ENCODE assay signal across 13 mouse cellular contexts in the genomic region with DNA sequence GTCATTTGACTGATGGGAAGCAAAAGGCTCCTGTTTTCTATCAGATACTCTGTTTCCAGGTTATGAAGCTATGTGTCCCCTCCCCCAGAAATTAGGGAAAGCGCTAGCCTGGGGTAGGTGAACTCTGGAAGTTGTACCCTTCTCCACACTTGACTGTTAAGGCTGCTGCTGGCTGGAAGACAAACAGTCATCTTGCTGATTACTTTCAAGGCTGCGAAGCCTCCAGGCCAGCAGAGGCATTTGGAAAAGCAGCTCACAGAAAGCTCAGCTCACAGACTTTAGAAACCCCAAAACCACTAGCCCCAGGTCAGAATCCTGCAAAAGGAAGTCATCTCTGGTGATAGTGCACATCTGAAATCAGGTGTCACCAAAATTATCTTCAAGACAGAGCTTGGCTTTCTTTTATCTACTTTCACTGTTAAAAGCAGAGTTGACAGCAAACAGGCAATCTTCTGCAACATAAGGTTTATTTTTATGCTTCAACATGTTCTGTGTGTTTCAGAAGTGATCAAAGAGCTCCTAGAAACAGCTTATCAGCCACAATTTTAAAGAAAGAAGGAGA. TPM values are rescaled to one million over a fixed set of nuclear protein-coding genes. Genes with fewer than 3 reads are reported as not detected.
DNase-seq lines count a peak whose midpoint lies in the region; ATAC-seq and TF ChIP-seq lines count a peak whose summit lies in the region.
"Had no signal": no experiment of that assay in that cellular context is flagged by ENCODE, and none has a peak within 500 bp of the region (broad histone marks: within the 10 kb centered on the region; RNA-seq: fewer than 3 reads in every experiment).

No protein-coding gene starts in this region.

- 92% methylated on average over 2 of the region's 2 CpGs for WGBS in forebrain, postnatal 0 days
- 91% methylated on average over 2 of the region's 2 CpGs for WGBS in forebrain, embryonic 16.5 days
- 88% methylated on average over 2 of the region's 2 CpGs for WGBS in neural tube, embryonic 15.5 days

- no peak for DNase-seq in forebrain, postnatal 0 days
- DNase-seq in layer of hippocampus, adult 2 months (ENCODE audit: low spot score in 2 of 2) = no peak
- DNase-seq in layer of hippocampus, adult 8-10 months (ENCODE audit: low spot score in 2 of 2) = no peak
- DNase-seq in ovary, postnatal 36 days (ENCODE audit: low spot score) = peak; percentile 23
- no peak for DNase-seq in ovary, postnatal 10 days (ENCODE audit: low spot score)
- DNase-seq: cerebellum, adult 11 months; kidney, adult 8-10 months; layer of hippocampus, adult 9-11 months; lung, postnatal 14 days had no signal

- 0 out of 2 replicates have a peak overlapping the region, but pooled peaks have one; percentile 1 for H3K9ac ChIP-seq in forebrain, postnatal 0 days
- H3K9ac ChIP-seq in forebrain, embryonic 16.5 days (replicated peaks; ENCODE audit: low read depth, low read length) = no peak overlapping the region
- H3K9ac ChIP-seq in neural tube, embryonic 15.5 days (replicated peaks) = peak overlapping the region; percentile 95; the same call in 1 of the 2 replicates

- peaks cover 4% of the 10 kb centered on the region for H3K36me3 ChIP-seq in forebrain, postnatal 0 days (ENCODE audit: insufficient read depth)
- H3K36me3 ChIP-seq in forebrain, embryonic 16.5 days (ENCODE audit: control insufficient read depth, insufficient read depth) = peaks cover 2% of the 10 kb centered on the region; the same call in 1 of the 2 replicates
- no peaks in the 10 kb centered on the region for H3K36me3 ChIP-seq in neural tube, embryonic 15.5 days

- H3K27me3 ChIP-seq in forebrain, postnatal 0 days (ENCODE audit: insufficient read depth, low read length) = no peaks in the 10 kb centered on the region
- H3K27me3 ChIP-seq in forebrain, embryonic 16.5 days (replicated peaks; ENCODE audit: control insufficient read depth, insufficient read depth, low read length) = no peaks in the 10 kb centered on the region
- H3K27me3 ChIP-seq in neural tube, embryonic 15.5 days (replicated peaks) = no peaks in the 10 kb centered on the region
- H3K27me3 ChIP-seq: Patski had no signal

- H3K4me2 ChIP-seq in forebrain, postnatal 0 days (ENCODE audit: low read depth) = 0 out of 2 replicates have a peak overlapping the region, but pooled peaks have one; percentile 75
- no peak overlapping the region for H3K4me2 ChIP-seq in forebrain, embryonic 16.5 days (ENCODE audit: low read length)
- no peak overlapping the region for H3K4me2 ChIP-seq in neural tube, embryonic 15.5 days

- H3K27ac ChIP-seq in forebrain, postnatal 0 days (ENCODE audit: low read depth, low read length) = no peak overlapping the region
- no peak overlapping the region for H3K27ac ChIP-seq in forebrain, embryonic 16.5 days (ENCODE audit: low read length)
- peak overlapping the region; percentile 37; the same call in 1 of the 2 replicates for H3K27ac ChIP-seq in layer of hippocampus, adult 2 months
- H3K27ac ChIP-seq in neural tube, embryonic 15.5 days (replicated peaks) = no peak overlapping the region

- H3K9me3 ChIP-seq in forebrain, postnatal 0 days (ENCODE audit: low read length) = no peaks in the 10 kb centered on the region
- no peaks in the 10 kb centered on the region for H3K9me3 ChIP-seq in forebrain, embryonic 16.5 days (ENCODE audit: control insufficient read depth, low read length)
- no peaks in the 10 kb centered on the region for H3K9me3 ChIP-seq in neural tube, embryonic 15.5 days (replicated peaks)

- ATAC-seq in forebrain, postnatal 0 days = no peak
- no peak for ATAC-seq in forebrain, embryonic 16.5 days
- no peak for ATAC-seq in neural tube, embryonic 15.5 days (ENCODE audit: low FRiP score)
- ATAC-seq in inflammation-experienced regulatory T-cells, adult 6 months = no peak
- ATAC-seq: Patski had no signal

- TF ChIP-seq CTCF in forebrain, postnatal 0 days (IDR thresholded peaks at IDR 0.05; ENCODE audit: low read depth) = no peak
- no peak for TF ChIP-seq CTCF in layer of hippocampus, adult 2 months (conservative IDR thresholded peaks at IDR 0.05)

- H3K4me1 ChIP-seq in forebrain, postnatal 0 days (ENCODE audit: insufficient read depth) = peaks cover 21% of the 10 kb centered on the region
- H3K4me1 ChIP-seq in forebrain, embryonic 16.5 days (replicated peaks; ENCODE audit: control insufficient read depth, insufficient read depth, low read length) = peaks cover 38% of the 10 kb centered on the region
- H3K4me1 ChIP-seq in neural tube, embryonic 15.5 days = peaks cover 54% of the 10 kb centered on the region

- H3K4me3 ChIP-seq in forebrain, postnatal 0 days (ENCODE audit: low read depth, low read length) = no peak overlapping the region
- no peak overlapping the region for H3K4me3 ChIP-seq in forebrain, embryonic 16.5 days (replicated peaks; ENCODE audit: low read length)
- H3K4me3 ChIP-seq in layer of hippocampus, adult 2 months = no peak overlapping the region
- H3K4me3 ChIP-seq in neural tube, embryonic 15.5 days (replicated peaks) = no peak overlapping the region

RNA-seq across cellular contexts. Expression of a gene that starts 3.8 kb away (rescaled TPM):
- total RNA-seq in forebrain, postnatal 0 days (2014; rRNA removed) = 35.8 and 38.7 TPM in 2 replicates
- polyA plus RNA-seq in forebrain, postnatal 0 days (2015; fragmentation: Nextera tagmentation; extraction: Ambion mirVana) = 30.0 and 35.7 TPM in 2 replicates
- 41.2 and 43.8 TPM in 2 replicates for polyA plus RNA-seq in forebrain, embryonic 16.5 days (2015; fragmentation: Nextera tagmentation; extraction: Ambion mirVana)
- 100 to 1,000 TPM; 119 to 127 TPM for total RNA-seq in layer of hippocampus, adult 2 months (2021)
- total RNA-seq in layer of hippocampus, adult 8-10 months (2022) = 100 to 1,000 TPM; 101 to 135 (median 120) TPM
- polyA plus RNA-seq in neural tube, embryonic 15.5 days (2015; fragmentation: Nextera tagmentation; extraction: Ambion mirVana) = 47.4 and 51.9 TPM in 2 replicates
- polyA plus RNA-seq in inflammation-experienced regulatory T-cells, adult 6 months (2017; shearing (Covaris generic)) = 10 to 100 TPM; 50.5 to 69.5 (median 57.4) TPM

RNA-seq across cellular contexts. Expression of a gene that starts 44.9 kb away (rescaled TPM):
- 43.2 and 48.9 TPM in 2 replicates for total RNA-seq in forebrain, postnatal 0 days (2014; rRNA removed)
- polyA plus RNA-seq in forebrain, postnatal 0 days (2015; fragmentation: Nextera tagmentation; extraction: Ambion mirVana) = 16.4 and 20.8 TPM in 2 replicates
- 35.8 and 39.4 TPM in 2 replicates for polyA plus RNA-seq in forebrain, embryonic 16.5 days (2015; fragmentation: Nextera tagmentation; extraction: Ambion mirVana)
- 10 to 100 TPM; 30.2 to 31.7 TPM for total RNA-seq in layer of hippocampus, adult 2 months (2021)
- total RNA-seq in layer of hippocampus, adult 8-10 months (2022) = 10 to 100 TPM; 31.8 to 36.3 (median 33.9) TPM
- 25.3 and 30.9 TPM in 2 replicates for polyA plus RNA-seq in neural tube, embryonic 15.5 days (2015; fragmentation: Nextera tagmentation; extraction: Ambion mirVana)
- 1 to 10 TPM; 2.8 to 4.4 (median 3.6) TPM for polyA plus RNA-seq in inflammation-experienced regulatory T-cells, adult 6 months (2017; shearing (Covaris generic))
